Mouse (Mus musculus): ENCODE data around the gene Klhl29.

The Klhl29 gene

DNA sequence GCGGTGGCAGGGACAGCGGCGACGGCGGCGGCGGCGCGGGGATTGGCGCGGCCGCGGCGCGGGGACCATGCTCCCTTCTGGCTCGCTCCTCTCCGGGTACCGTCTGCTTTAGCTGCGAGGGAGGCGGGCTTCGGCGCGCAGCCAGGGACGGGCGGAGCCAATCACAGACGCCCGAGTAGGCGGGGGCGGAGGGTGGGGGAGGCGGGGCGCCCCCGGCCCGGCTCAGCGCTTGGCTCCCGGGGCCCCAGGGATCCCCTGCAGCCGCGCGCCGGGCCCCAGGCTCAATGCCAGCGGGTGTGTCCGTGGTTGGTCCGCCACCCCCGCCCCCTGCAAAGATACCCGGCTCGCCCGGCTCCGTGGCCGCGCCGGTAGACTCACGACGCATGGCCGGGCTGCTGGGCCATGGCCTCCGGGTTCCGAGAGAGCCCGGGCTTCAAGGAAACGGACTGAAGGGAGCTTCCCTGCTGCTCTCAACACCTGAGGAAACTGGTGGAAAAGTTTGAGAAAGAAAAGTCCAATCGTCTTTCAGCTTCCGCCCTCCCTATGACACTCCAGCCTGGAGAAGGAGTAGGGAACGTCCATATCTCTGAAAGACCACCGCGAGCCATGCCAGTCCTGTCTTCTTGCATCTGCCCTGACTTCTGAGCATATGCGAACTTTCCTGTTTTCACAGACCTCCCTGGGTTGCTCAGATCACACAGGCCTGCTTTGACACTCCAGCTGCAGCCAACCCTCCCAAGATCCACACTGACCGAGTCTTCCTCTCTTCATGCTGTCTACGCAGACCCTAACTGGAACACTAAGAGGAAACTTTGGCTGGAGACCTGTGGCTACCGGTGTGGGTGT lies at the start of gene Klhl29:
Gene Klhl29 (minus strand): TSS at position 67 of the 846 bp plus-strand sequence.
- no peak for DNase-seq (ENCODE audit: low spot score)

DNA sequence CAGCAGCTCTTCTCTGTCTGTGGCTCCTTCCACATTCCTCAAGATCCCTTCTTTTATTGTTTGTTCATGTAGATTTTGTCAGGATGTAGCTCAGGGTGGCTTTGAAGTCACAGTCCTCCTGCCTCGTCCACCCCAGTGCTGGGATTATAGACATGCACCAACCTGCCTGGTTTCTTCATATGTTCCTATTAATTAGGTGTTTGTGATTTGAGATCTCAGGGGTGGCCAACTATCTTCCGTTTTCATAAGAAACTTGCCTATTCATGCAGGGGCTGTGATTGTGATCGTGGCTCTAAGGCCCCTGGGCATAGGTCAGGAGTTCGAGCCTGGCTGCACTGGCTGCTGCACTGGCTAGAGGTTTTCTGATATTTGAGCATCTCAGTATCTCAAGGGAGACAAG lies 49.8 kb upstream of the Klhl29 start:
- DNase-seq (ENCODE audit: low spot score) = no peak

DNA sequence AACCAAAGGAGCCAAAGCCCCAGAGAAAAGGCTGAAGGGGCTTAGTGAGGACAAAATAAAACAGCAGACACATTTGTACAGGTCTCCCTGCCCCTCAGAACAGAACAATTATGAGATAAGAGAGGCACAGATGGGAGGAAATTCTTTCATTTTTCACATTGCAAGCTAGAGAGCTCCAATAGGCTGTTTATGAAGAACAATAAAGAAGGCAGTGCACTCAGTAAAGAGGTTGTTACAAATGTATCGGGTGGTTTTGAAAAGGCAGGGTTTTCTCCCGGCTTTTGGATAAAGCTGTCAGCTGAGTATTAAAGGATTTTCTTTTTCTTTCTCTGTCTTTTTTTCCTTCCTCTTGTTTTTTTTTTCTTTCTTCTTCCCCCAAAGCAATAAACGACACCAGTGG lies 40.3 kb upstream of the Klhl29 start:
- DNase-seq (ENCODE audit: low spot score) = no peak

DNA sequence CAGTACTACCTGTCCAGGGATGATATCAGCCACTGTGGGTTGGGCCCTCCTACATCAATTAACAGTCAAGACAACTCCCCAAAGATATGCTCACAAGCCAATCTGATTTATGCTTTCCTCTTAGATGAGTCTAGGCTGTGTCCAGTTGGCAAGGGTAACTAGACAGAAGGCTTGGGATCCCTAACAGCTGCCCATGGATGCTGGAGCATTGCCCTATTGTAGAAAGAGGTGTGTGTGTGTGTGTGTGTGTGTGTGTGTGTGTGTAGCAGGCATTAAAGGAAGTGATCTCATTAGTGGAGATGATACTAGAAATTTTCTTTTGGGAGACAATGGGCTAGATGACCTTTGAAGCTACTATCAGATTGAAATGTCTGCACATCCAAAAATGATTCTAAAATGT lies 38.5 kb upstream of the Klhl29 start:
- DNase-seq (ENCODE audit: low spot score) = no peak

DNA sequence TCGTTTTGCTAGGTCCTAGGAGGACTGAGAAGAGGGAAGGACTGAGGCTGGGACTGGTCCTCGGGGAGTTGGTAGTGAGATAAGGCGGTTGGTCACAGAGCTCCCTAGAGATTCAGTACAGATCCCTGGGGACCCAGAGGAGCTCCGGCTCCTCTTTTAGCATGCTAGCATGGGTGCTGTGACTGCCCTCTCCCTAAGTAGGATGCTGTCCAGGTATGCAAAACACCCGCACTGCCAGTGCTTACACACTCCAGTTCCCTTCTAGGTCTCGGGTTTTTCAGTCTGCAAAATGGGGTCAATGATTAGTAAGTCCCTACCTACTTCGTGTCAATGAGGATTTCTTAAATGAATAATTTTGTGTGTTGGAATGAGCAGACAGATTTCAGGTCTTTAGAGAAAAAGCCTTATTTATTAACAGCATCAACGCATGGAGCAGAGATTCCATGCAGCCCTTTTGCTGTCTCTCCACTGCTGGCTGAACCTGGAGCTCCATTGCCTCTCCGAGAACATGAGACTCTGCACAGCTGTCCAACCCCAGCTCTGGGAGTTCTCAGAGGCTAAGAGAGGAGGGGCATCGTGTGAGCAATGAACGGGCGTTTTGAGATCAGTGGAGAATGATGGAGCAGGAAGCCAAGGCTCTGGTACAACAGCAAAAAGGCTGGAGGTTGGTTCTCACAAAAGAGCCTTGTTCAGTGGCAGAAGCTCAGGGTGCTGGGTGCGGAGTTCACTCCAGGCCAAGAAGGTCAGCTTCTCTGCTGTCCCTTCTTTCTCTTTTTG lies 36.5 kb upstream of the Klhl29 start:
- no peak for DNase-seq (ENCODE audit: low spot score)

DNA sequence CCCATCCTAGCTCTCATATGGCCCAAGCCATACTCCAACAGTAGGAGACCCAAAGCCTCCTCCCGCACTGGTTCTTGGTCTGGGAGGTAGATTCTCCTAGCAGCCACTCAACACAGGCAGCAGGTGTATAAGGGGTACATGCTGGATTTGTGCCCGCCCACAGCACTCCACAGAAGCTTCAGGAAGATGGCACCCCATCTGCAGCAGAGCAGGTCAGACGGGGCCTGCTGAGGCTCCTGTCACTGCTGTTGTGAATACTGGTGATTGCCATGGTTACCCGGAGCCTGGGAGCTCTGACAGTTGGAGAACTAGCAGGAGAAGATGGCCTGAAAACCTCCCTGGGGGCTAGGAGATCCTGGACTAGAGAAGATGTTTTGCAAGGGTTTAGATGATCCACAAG lies 35.9 kb upstream of the Klhl29 start:
- DNase-seq (ENCODE audit: low spot score) = no peak

DNA sequence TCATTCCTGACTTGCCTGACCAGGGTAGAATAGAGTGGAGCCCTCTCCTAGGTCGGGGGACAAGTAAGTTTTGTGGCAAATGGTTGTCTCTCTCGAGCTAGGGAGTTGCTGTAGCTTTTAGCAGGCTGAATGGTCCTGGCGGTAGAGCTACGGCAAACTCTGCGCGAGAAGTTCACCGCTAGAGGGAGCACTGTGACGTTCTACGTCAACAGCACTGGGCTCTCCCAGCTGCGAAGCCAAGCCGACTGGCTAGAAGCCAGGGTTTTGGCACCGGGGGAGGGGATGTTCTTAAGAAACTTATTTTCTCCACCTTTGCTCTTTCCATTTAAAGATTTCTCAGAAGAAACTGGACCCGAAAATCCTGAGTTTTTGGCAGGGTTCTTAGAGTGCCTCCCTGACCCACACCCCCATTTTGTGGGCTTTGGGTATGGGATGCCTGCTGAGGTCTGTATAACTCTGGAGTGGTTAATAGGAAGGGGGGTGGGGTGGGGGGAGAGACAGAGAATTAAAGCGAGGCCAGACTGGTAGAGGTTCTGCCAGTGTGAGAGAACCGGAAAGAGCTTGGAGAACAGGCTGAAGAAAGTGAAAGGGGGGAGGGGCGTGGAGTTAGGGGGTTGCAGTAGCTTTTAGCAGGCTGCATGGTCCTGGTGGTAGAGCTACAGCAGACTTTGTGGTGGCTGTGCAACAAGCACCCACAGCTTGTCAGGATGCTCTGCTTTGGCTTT lies 35.1 kb upstream of the Klhl29 start:
- peak; percentile 32 for DNase-seq (ENCODE audit: low spot score)

DNA sequence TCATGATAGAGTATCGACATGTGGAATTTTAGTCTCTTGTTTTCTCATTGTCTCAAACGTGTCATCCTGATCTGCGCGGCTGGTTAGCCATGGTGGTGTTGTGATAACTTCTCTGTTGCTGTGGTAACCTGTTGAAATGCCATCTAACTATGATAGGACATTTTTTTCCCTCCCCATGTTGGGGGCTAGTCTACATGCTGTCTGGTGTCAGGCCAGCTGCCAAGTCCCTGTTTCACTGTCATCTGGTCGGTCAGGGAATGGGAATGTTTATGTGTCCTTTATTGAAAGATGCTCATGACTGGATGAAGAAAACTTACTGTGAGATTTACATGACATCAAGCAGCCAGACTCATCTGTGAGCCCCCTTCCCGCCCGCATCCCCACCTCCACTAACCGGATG lies 31.7 kb upstream of the Klhl29 start:
- DNase-seq (ENCODE audit: low spot score) = no peak

DNA sequence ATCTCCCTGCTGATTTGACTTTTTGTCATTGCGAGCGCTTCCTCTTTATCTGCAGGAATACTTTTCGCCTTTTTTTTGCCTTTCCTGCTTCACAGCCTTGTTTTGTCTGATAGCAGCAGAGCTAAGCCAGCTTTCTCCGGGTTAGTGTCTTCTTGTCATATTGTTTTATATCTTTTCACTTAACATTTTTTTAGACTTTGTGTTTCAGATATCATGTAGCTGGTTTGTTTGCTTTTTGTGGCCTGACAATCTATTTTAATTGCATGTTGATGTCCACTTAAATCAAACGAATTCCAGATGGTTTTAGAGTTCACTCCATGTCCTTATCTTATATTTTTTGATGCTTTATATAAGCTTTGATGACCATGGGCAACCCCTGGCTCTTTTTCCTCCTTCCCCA lies 21.9 kb upstream of the Klhl29 start:
- no peak for DNase-seq (ENCODE audit: low spot score)

DNA sequence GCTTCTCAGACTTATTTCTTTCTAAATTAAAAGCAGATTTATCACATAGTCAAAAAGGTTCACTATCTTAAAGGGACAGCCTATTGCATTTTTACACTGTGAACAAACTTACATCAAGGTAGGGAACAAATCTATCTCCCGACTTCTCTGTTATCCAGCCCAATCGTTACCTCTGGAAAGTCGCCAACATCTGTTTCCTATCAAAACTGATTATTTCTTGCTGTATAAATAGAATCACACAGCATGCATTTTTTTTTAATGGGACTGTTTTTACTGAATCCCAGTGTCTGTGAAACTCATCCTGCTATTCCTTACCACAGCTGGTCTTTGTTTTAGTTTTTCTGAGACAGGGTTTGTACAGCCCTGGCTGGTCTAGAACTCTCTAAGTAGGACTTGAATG lies 19.7 kb upstream of the Klhl29 start:
- DNase-seq (ENCODE audit: low spot score) = no peak

DNA sequence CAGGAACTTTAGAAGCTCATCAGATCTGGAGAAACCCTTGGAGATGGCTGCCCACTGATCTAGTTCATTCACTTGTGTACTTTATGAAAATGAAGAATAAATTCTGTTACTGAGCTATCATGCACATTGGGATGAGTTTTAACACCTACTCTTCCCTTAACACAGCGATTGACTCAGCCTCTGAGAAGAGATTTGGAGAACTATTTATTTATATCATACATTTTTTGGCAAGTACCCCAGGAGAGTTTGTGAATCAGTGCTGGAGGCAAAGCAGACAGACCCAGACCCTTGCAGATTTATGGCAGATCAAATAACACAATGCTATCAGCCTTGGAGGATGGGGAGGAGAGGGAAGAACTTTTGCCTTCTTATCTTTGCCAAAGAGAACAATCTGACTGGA lies 11.6 kb upstream of the Klhl29 start:
- DNase-seq (ENCODE audit: low spot score) = no peak

DNA sequence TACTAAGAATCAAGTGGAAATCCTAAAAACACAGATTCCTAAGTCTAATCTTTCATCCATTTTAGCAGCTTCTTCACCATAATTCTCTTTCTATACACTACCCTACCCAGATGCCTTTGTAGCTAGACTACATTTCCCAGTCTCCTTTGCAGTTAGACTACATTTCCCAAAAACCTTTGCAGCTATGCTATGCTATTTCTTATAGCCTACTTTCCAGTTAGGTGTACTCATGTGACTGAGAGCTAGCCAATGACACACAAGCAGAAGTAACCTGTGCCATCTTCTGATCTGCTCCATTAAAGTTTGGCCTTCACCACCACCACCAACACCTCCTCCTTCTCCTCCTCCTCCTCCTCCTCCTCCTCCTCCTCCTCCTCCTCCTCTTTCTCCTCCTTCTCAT lies 11.2 kb upstream of the Klhl29 start:
- no peak for DNase-seq (ENCODE audit: low spot score)

DNA sequence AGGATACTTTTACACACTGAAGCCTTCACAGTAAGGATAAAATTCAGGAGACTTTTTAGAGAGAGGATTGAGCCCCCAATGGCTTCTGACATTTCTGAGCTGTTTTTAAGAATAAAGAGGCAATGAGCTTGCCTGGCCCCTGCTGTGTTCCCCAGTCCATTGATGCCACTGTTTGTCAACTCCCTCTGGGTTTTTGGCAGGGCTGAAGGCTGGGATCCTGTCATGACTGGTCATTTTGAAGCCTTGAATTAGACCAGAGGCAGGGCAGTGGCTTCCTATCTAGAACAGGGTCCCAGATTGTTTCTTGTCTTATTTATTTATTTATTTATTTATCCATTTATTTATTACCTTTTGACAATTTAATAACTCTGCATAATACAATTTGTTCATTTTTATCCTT lies 6.2 kb upstream of the Klhl29 start:
- DNase-seq (ENCODE audit: low spot score) = no peak

DNA sequence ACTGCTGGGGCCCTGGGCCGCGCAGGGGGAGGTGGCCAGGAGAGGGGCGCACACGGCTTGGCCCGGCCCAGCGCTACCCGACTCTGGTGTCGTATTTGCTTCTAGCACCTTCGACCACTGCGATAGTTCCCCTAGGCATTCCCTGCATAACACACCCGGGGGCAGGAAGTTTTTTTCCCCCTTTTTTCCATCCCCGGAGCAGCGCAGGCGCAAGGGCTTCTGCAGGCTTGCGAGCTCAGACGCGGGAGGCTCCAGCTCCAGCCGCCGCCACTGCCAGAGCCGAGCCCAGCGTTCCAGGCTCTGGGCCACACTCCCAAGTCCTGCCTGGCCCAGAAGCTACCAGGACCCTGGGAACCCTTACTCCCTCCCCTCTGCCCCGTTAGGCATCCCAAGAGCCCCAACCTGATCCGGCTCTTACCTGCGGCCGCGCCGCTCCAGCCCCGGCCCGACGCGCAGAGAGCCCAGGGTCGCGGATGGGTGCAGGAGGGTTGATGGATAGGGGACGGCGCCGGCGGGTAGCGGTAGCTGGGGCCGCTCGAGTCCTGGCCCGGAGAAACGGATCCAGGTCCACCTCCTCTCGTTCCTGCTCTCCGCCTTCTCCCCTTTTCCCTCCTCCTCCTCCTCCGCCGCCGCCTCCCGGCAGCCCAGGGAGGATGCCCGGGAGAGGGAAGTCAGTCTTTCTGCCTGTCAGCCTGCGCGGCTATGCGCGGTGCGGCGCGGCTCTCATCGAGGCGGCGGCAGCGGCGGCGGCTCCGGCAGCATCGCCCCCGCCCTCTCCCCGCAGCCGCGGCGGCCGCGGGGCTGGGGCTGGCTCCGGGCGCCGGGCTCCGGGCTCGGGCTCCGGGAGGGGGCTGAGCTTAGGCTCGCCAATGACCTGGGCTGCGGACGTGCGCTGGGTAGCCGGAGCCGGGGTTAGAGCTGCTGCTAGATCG lies 532 bp downstream of the Klhl29 start:
- no peak for DNase-seq (ENCODE audit: low spot score)

DNA sequence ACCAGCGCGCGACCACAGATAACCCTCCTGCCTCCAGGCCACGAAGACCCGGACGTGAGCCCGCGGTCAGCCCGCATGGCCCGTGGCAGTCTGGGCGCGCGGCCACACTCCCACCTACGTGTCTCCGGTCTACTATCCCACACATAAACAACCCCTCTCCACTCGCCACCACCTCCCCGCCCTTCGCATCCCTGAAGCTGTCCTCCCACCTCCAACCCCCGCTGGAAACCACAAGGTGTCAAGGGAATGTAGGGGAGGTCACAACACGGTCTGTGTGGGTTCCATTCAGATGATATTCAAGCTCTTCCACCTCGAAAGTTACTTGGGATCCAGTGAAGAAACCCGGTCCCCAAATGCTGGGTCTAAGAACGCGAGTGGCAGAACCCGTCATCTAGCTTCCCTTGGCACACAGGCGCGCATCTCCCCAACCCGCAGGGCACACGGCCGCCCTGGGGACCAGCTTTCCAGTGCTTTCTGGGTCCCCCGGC lies 1.2 kb downstream of the Klhl29 start:
- DNase-seq (ENCODE audit: low spot score) = no peak

DNA sequence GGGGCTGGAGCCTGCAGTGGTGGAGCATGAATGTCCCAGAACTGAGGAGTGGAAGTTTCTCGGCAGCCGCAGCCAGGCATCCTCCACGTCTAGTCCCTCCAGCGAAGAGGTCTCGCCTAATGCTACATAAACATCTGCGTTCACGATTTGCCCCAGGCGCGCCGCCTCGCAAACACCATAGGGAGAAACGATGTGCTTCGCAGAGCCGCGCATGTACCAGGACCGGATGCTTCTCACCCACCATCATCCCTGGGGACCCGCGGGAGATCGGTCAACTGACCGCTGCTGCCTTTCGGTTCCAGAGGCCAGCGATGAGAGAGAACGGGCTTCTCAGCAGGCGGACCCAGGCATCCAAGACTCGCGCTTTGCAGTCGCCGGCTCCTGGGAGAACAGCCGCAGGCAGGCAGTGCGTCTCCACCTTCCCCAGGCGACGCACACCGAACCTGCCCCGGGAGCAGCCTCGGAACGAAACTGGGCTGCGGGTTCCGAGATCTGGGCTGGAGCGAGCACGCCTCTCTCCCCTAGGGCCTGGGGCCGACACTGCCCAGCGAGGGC lies 1.8 kb downstream of the Klhl29 start:
- DNase-seq (ENCODE audit: low spot score) = no peak

DNA sequence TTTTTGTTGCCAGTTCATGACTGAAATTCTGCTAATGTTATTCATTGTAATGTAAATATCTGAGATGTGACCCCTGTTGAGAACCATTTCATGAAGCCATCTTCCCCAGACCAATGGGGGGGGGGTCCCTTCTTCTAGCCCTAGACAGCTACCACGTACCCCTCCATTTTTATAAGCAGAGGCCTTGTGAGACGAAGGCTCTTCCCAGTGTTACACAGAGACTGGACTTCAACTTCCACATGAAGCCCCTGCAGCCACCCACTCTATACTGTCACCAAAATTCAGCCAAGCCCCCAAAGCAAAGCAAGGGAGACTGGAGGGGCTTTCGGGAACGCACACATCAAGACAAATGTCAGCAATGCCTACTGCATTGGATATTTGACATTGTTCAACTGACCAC lies 6.1 kb downstream of the Klhl29 start:
- no peak for DNase-seq (ENCODE audit: low spot score)

DNA sequence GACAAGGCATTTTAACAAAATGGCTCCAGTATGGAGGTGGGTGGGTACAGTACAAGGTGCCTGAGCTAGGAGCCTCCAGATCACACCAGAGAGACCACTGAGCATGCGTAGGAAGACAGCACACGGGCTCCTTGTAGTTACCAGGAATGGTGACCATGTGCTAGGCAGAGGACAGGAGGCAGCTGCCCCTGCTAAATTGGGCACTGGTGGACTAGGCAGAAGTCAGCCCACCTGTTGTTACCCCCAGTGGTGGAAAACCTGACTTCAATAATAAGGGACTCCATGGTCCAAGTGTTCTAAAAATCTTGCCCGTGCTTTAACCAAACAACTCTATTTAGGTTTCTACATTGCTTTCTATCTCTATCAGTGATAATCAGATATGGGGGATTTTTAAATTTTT lies 10.6 kb downstream of the Klhl29 start:
- no peak for DNase-seq (ENCODE audit: low spot score)

DNA sequence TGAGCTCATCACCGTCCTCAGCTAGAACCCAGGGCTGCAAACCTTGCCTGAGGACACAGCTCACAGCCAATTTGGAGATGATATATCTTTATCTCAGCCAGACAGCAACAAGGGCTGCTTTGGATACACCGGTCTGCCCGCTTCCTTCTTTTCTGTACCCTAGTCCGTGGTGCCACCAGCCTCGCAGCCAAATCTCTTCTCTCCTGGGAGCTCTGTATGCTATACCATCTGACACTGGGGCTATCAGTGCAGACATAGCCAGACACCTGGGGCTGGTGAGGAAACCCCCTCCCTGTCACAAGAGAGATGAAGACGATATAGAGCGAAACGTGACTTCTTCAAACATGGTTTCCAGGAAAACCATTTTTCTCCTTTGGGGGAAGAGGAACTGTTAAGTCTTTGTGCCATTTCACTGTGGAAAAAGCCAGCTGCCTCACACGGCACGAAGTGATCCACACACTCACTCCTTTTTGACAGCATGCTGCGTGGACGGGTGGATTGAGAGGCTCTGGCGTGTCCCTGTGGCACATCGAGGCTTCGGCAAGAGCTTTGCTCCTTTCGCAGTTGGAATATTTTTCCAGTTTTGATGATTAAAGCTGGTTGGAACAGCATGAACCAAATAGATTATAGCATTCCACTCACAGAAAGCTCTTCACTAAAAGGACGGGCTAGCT lies 11.4 kb downstream of the Klhl29 start:
- DNase-seq (ENCODE audit: low spot score) = no peak

DNA sequence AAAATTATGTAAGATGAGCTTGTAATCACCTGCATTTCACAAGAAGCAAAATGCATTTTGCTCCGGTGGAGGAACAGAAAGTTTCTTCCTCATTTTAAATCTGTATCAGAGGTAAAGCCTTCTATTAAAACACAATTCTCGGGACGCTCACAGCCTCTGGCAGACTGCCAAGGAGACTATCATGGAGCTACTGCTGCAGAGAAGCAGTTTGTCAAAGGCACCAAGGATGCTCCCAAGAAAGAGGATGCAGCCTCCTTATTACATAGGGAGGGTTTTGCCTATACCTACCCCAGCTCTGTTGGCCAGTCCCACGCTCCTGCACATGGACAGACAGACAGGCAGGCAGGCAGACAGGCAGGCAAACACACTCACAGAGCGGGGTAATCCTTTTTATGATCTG lies 16.4 kb downstream of the Klhl29 start:
- no peak for DNase-seq (ENCODE audit: low spot score)

DNA sequence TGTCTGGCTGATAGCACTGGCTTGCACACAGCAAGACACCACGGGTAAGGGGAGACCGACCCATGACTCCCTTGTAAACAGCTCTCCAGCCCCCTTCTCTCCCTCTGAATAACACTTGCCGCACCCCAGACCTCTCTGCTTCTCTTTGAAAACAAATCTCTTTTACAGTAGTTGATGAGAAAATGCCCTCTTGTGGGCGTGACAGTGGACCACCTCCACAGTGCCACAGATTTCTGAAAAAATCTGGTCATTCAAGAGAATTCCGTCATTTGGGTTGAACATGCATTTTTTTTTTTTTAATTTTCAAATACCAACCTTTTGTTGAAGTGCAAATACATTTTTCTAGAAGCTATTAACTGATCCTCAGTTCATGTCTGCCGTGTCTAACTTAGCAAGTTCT lies 17.0 kb downstream of the Klhl29 start:
- DNase-seq (ENCODE audit: low spot score) = no peak

Measured in c-Kit-positive CD71-positive TER-119-positive erythroid progenitor cells, embryonic 14.5 days (primary cell).